Mouse (Mus musculus) c-Kit-negative CD71-positive TER-119-positive erythroid progenitor cells, embryonic 14.5 days (primary cell): Measurements from ENCODE around the gene Edn1.

Source experiments
- DNase-seq: peaks from one replicate; pipeline ENCODE4 v3.0.0-alpha.2; 2013; ENCODE audit warnings: low read depth, low spot score

The Edn1 gene

GRCm38 (mm10) chr13:42301161-42301721 is at the start of gene Edn1:
Gene Edn1 (plus strand): TSS chr13:42301476.
- DNase-seq: no peak

- no peak for DNase-seq
Measured at GRCm38 (mm10) chr13:42253821-42254220, 47.5 kb upstream of the Edn1 start.

- DNase-seq: no peak
Measured at GRCm38 (mm10) chr13:42255105-42255504, 46.2 kb upstream of the Edn1 start.

GRCm38 (mm10) chr13:42258422-42258821 is 42.9 kb upstream of the Edn1 start:
- no peak for DNase-seq

- no peak for DNase-seq
Measured at GRCm38 (mm10) chr13:42260667-42261066, 40.6 kb upstream of the Edn1 start.

GRCm38 (mm10) chr13:42270051-42270450 is 31.2 kb upstream of the Edn1 start:
- no peak for DNase-seq

- no peak for DNase-seq
Measured at GRCm38 (mm10) chr13:42276774-42277454, 24.4 kb upstream of the Edn1 start.

- DNase-seq: no peak
Measured at GRCm38 (mm10) chr13:42277751-42278150, 23.5 kb upstream of the Edn1 start.

GRCm38 (mm10) chr13:42285896-42286295 is 15.4 kb upstream of the Edn1 start:
- no peak for DNase-seq

GRCm38 (mm10) chr13:42286768-42287167 is 14.5 kb upstream of the Edn1 start:
- no peak for DNase-seq

GRCm38 (mm10) chr13:42292593-42292992 is 8.7 kb upstream of the Edn1 start:
- no peak for DNase-seq

- no peak for DNase-seq
Measured at GRCm38 (mm10) chr13:42298302-42298701, 3.0 kb upstream of the Edn1 start.

GRCm38 (mm10) chr13:42298766-42299165 is 2.5 kb upstream of the Edn1 start:
- no peak for DNase-seq

- DNase-seq: no peak
Measured at GRCm38 (mm10) chr13:42300567-42300966, 709 bp upstream of the Edn1 start.

GRCm38 (mm10) chr13:42301961-42302861 is 935 bp downstream of the Edn1 start:
- no peak for DNase-seq

GRCm38 (mm10) chr13:42303180-42303929 is 2.1 kb downstream of the Edn1 start:
- DNase-seq: no peak

GRCm38 (mm10) chr13:42304139-42304538 is 2.9 kb downstream of the Edn1 start:
- DNase-seq: no peak

- DNase-seq: no peak
Measured at GRCm38 (mm10) chr13:42306870-42307800, 5.9 kb downstream of the Edn1 start.

GRCm38 (mm10) chr13:42308368-42309103 is 7.3 kb downstream of the Edn1 start:
- no peak for DNase-seq

GRCm38 (mm10) chr13:42309804-42310203 is 8.5 kb downstream of the Edn1 start:
- DNase-seq: no peak
